Comparison of ENCODE assay signal across 8 mouse cellular contexts in genomic region chr19:42255784-42256610, GRCm38 (mm10). TPM values are rescaled to one million over a fixed set of nuclear protein-coding genes. Genes with fewer than 3 reads are reported as not detected.
A peak's percentile ranks its signal among the peaks of the same experiment; 100 is the strongest.
DNase-seq lines count a peak whose midpoint lies in the region; ATAC-seq lines count a peak whose summit lies in the region.

No protein-coding gene starts in this region.

- peak; percentile 92 for ATAC-seq in embryonic facial prominence, embryonic 14.5 days (ENCODE audit: low read depth)
- ATAC-seq in heart, embryonic 12.5 days (ENCODE audit: insufficient number of reproducible peaks, low FRiP score), result peak; percentile 81
- ATAC-seq in kidney, embryonic 15.5 days (replicated peaks; ENCODE audit: low FRiP score), result peak; percentile 97
- ATAC-seq in liver, embryonic 16.5 days (ENCODE audit: low read depth), result peak; percentile 51
- ATAC-seq in neural tube, embryonic 13.5 days (ENCODE audit: low read depth), result peak; percentile 82

- WGBS in embryonic facial prominence, embryonic 14.5 days, result 4% methylated on average over 32 of the region's 42 CpGs
- 3% methylated on average over 41 of the region's 42 CpGs for WGBS in heart, embryonic 12.5 days
- 3% methylated on average over 36 of the region's 42 CpGs for WGBS in kidney, embryonic 15.5 days
- 3% methylated on average over 40 of the region's 42 CpGs for WGBS in liver, embryonic 16.5 days (ENCODE audit: insufficient replicate concordance)
- WGBS in neural tube, embryonic 13.5 days, result 4% methylated on average over 32 of the region's 42 CpGs

- peak overlapping the region; percentile 25; the same call in 1 of the 2 replicates for H3K9ac ChIP-seq in embryonic facial prominence, embryonic 14.5 days (ENCODE audit: low read depth, low read length)
- H3K9ac ChIP-seq in heart, embryonic 12.5 days, result no peak overlapping the region
- no peak overlapping the region for H3K9ac ChIP-seq in kidney, embryonic 15.5 days
- no peak overlapping the region for H3K9ac ChIP-seq in liver, embryonic 16.5 days (ENCODE audit: low read depth, low read length)
- H3K9ac ChIP-seq in neural tube, embryonic 13.5 days, result peak overlapping the region; percentile 87

- peak overlapping the region; percentile 63 for H3K4me2 ChIP-seq in embryonic facial prominence, embryonic 14.5 days (ENCODE audit: low read depth, low read length)
- H3K4me2 ChIP-seq in heart, embryonic 12.5 days, result peak overlapping the region; percentile 84
- H3K4me2 ChIP-seq in kidney, embryonic 15.5 days, result peak overlapping the region; percentile 69
- H3K4me2 ChIP-seq in liver, embryonic 16.5 days (ENCODE audit: low read depth, low read length), result peak overlapping the region; percentile 38
- H3K4me2 ChIP-seq in neural tube, embryonic 13.5 days, result peak overlapping the region; percentile 65

- H3K9me3 ChIP-seq in embryonic facial prominence, embryonic 14.5 days (ENCODE audit: control insufficient read depth, low read length), result no peaks in the 10 kb centered on the region
- H3K9me3 ChIP-seq in heart, embryonic 12.5 days (replicated peaks), result no peaks in the 10 kb centered on the region
- H3K9me3 ChIP-seq in kidney, embryonic 15.5 days (replicated peaks), result no peaks in the 10 kb centered on the region
- no peaks in the 10 kb centered on the region for H3K9me3 ChIP-seq in liver, embryonic 16.5 days (replicated peaks; ENCODE audit: control insufficient read depth, low read length)
- H3K9me3 ChIP-seq in neural tube, embryonic 13.5 days, result no peaks in the 10 kb centered on the region

- peaks cover 4% of the 10 kb centered on the region; the same call in 1 of the 2 replicates for H3K4me1 ChIP-seq in embryonic facial prominence, embryonic 14.5 days (ENCODE audit: control insufficient read depth, insufficient read depth, low read length)
- peaks cover 5% of the 10 kb centered on the region for H3K4me1 ChIP-seq in heart, embryonic 12.5 days (replicated peaks)
- H3K4me1 ChIP-seq in kidney, embryonic 15.5 days, result peaks cover 8% of the 10 kb centered on the region
- H3K4me1 ChIP-seq in liver, embryonic 16.5 days (ENCODE audit: control insufficient read depth, low read depth, low read length), result no peaks in the 10 kb centered on the region; the same call in 1 of the 2 replicates
- H3K4me1 ChIP-seq in neural tube, embryonic 13.5 days (replicated peaks), result peaks cover 42% of the 10 kb centered on the region

- peaks cover 21% of the 10 kb centered on the region for H3K27me3 ChIP-seq in embryonic facial prominence, embryonic 14.5 days (replicated peaks; ENCODE audit: control insufficient read depth, insufficient read depth, low read length)
- H3K27me3 ChIP-seq in heart, embryonic 12.5 days (replicated peaks), result peaks cover 63% of the 10 kb centered on the region
- peaks cover 33% of the 10 kb centered on the region for H3K27me3 ChIP-seq in kidney, embryonic 15.5 days
- peaks cover 18% of the 10 kb centered on the region for H3K27me3 ChIP-seq in liver, embryonic 16.5 days (ENCODE audit: control insufficient read depth, insufficient read depth, low read depth, low read length)
- peaks cover 25% of the 10 kb centered on the region; the same call in 1 of the 2 replicates for H3K27me3 ChIP-seq in neural tube, embryonic 13.5 days

- H3K27ac ChIP-seq in embryonic facial prominence, embryonic 14.5 days (replicated peaks; ENCODE audit: low read depth, low read length), result no peak overlapping the region
- no peak overlapping the region for H3K27ac ChIP-seq in heart, embryonic 12.5 days (ENCODE audit: poor library complexity, severe bottlenecking)
- H3K27ac ChIP-seq in kidney, embryonic 15.5 days, result no peak overlapping the region
- no peak overlapping the region for H3K27ac ChIP-seq in liver, embryonic 16.5 days (ENCODE audit: low read length)
- peak overlapping the region; percentile 89 for H3K27ac ChIP-seq in neural tube, embryonic 13.5 days (replicated peaks)

- H3K4me3 ChIP-seq in embryonic facial prominence, embryonic 14.5 days (ENCODE audit: low read depth, low read length), result peak overlapping the region; percentile 34
- peak overlapping the region; percentile 47 for H3K4me3 ChIP-seq in heart, embryonic 12.5 days
- H3K4me3 ChIP-seq in kidney, embryonic 15.5 days (replicated peaks), result peak overlapping the region; percentile 41
- peak overlapping the region; percentile 16; the same call in 1 of the 2 replicates for H3K4me3 ChIP-seq in liver, embryonic 16.5 days (ENCODE audit: low read depth, low read length)
- H3K4me3 ChIP-seq in neural tube, embryonic 13.5 days, result peak overlapping the region; percentile 63

- no peaks in the 10 kb centered on the region for H3K36me3 ChIP-seq in embryonic facial prominence, embryonic 14.5 days (ENCODE audit: control insufficient read depth, insufficient read depth, low read length)
- no peaks in the 10 kb centered on the region for H3K36me3 ChIP-seq in heart, embryonic 12.5 days
- H3K36me3 ChIP-seq in kidney, embryonic 15.5 days, result no peaks in the 10 kb centered on the region
- H3K36me3 ChIP-seq in liver, embryonic 16.5 days (ENCODE audit: control insufficient read depth, insufficient read depth), result no peaks in the 10 kb centered on the region
- no peaks in the 10 kb centered on the region for H3K36me3 ChIP-seq in neural tube, embryonic 13.5 days

- peak; percentile 61 for DNase-seq in 3T3-L1 (ENCODE audit: low read depth, low spot score)
- peak; percentile 79 to 84 for DNase-seq in adrenal gland, postnatal 4 days (ENCODE audit: low spot score in 2 of 2)
- peak; percentile 95 for DNase-seq in embryonic facial prominence, embryonic 14.5 days (ENCODE audit: low spot score)
- peak; percentile 67 for DNase-seq in thymus, postnatal 0 days (ENCODE audit: low spot score)

RNA-seq across cellular contexts. Expression of gene Golga7b, which starts 8.6 kb away (rescaled TPM):
- total RNA-seq in adrenal gland, postnatal 4 days (2021), result 1 to 10 TPM; 2.3 to 3.4 TPM
- 3.0 and 3.2 TPM in 2 replicates for polyA plus RNA-seq in embryonic facial prominence, embryonic 14.5 days (2014; fragmentation: Nextera tagmentation; extraction: Ambion mirVana)
- polyA plus RNA-seq in heart, embryonic 12.5 days (2016; fragmentation: Nextera tagmentation; extraction: Ambion mirVana), result 0.21 and 0.27 TPM in 2 replicates
- 0.13 and 0.34 TPM in 2 replicates for polyA plus RNA-seq in kidney, embryonic 15.5 days (2015; fragmentation: Nextera tagmentation; extraction: Ambion mirVana)
- polyA plus RNA-seq in liver, embryonic 16.5 days (2015; fragmentation: Nextera tagmentation; extraction: Ambion mirVana), result not detected in 2 replicates
- polyA plus RNA-seq in neural tube, embryonic 13.5 days (2015; fragmentation: Nextera tagmentation; extraction: Ambion mirVana), result 42.3 and 48.7 TPM in 2 replicates
- 0.39 and 0.52 TPM in 2 replicates for polyA plus RNA-seq in thymus, postnatal 0 days (2015; fragmentation: Nextera tagmentation; extraction: Ambion mirVana)

RNA-seq across cellular contexts. Expression of gene Sfrp5, which starts 53.9 kb away (rescaled TPM):
- 1 to 10 TPM; 6.2 to 6.9 TPM for total RNA-seq in adrenal gland, postnatal 4 days (2021)
- polyA plus RNA-seq in embryonic facial prominence, embryonic 14.5 days (2014; fragmentation: Nextera tagmentation; extraction: Ambion mirVana), result 18.0 and 18.3 TPM in 2 replicates
- 5.4 and 5.9 TPM in 2 replicates for polyA plus RNA-seq in heart, embryonic 12.5 days (2016; fragmentation: Nextera tagmentation; extraction: Ambion mirVana)
- polyA plus RNA-seq in kidney, embryonic 15.5 days (2015; fragmentation: Nextera tagmentation; extraction: Ambion mirVana), result 1.2 and 2.1 TPM in 2 replicates
- 0.37 TPM in 1 of 2 replicates, not detected in the other for polyA plus RNA-seq in liver, embryonic 16.5 days (2015; fragmentation: Nextera tagmentation; extraction: Ambion mirVana)
- polyA plus RNA-seq in neural tube, embryonic 13.5 days (2015; fragmentation: Nextera tagmentation; extraction: Ambion mirVana), result 20.0 and 26.8 TPM in 2 replicates
- 0.36 and 0.49 TPM in 2 replicates for polyA plus RNA-seq in thymus, postnatal 0 days (2015; fragmentation: Nextera tagmentation; extraction: Ambion mirVana)

Comparison
In these comparisons a context has a peak if more than half of its experiments do, and no peak if none do; other contexts are left out.
1. H3K9ac ChIP-seq: peak in embryonic facial prominence, embryonic 14.5 days (single experiment) and neural tube, embryonic 13.5 days (single experiment); none in heart, embryonic 12.5 days (single experiment), kidney, embryonic 15.5 days (single experiment) and liver, embryonic 16.5 days (single experiment).
2. RNA of gene Golga7b, which starts 8.6 kb away (polyA plus RNA-seq): 42.3 to 48.7 TPM in neural tube, embryonic 13.5 days; 3.0 to 3.2 TPM in embryonic facial prominence, embryonic 14.5 days, 0.39 to 0.52 TPM in thymus, postnatal 0 days, 0.13 to 0.34 TPM in kidney, embryonic 15.5 days, 0.21 to 0.27 TPM in heart, embryonic 12.5 days and not detected in liver, embryonic 16.5 days; every median in the first group is over 10 times any median in the second.
3. Peak in every context shown above with its lines, with median percentiles within 50 percentile points of each other: DNase-seq, ATAC-seq, H3K4me2 ChIP-seq and H3K4me3 ChIP-seq.